Mouse (Mus musculus) olfactory bulb, adult 2 months (tissue): ENCODE data around the gene Ap1g2. TPM values are rescaled to one million over a fixed set of nuclear protein-coding genes. Genes with fewer than 3 reads are reported as not detected.

Experiments used
- H3K27ac ChIP-seq: fragments of 200-500 bp; 2 replicates; pipeline ENCODE4 v1.5.1; 2012; ENCODE audit warnings: low read depth, low read length; ENCODE audit not compliant: insufficient read depth
- H3K4me1 ChIP-seq: fragments of 200-500 bp; 2 replicates; pipeline ENCODE4 v1.6.1; 2012; ENCODE audit warnings: low read length; ENCODE audit not compliant: control insufficient read depth, insufficient read depth
- H3K4me3 ChIP-seq: fragments of 200-500 bp; 2 replicates; pipeline ENCODE4 v1.5.1; 2012; ENCODE audit warnings: mild to moderate bottlenecking, low read depth, low read length, moderate library complexity; ENCODE audit not compliant: insufficient read depth
- CTCF ChIP-seq: fragments of 200-500 bp; IDR thresholded peaks from 2 replicates; pipeline ENCODE4 v1.5.1; 2012; ENCODE audit warnings: low read depth, mild to moderate bottlenecking, low read length, moderate library complexity; ENCODE audit not compliant: insufficient read depth
- POLR2A ChIP-seq: fragments of 200-500 bp; IDR thresholded peaks from 2 replicates; pipeline ENCODE4 v1.6.1; 2012; ENCODE audit warnings: mild to moderate bottlenecking, low read depth, low read length, moderate library complexity; ENCODE audit not compliant: insufficient read depth
- WGBS: fragments of 180-500 bp; shearing (Covaris S2); methylation state at CpG from one replicate; pipeline ENCODE4 v1.1.7; 2018; 5-methylcytosine and 5-hydroxymethylcytosine counted together
- polyA plus RNA-seq: library from polyadenylated mRNA; stranded (reverse); fragments of >200 nt; gene quantifications from 2 replicates; pipeline ENCODE4 v1.2.4, GENCODE M21; 2012; ENCODE audit warnings: low replicate concordance; ENCODE audit not compliant: missing spikeins, insufficient read depth, insufficient read length

Gene Ap1g2
- polyA plus RNA-seq, 1 experiment = not detected

GRCm38 (mm10) chr14:55135676-55136075 is 29.3 kb upstream of the Ap1g2 start:
- TF ChIP-seq CTCF (no peak), POLR2A (no peak)
- Histone ChIP-seq H3K4me3 (no peak overlapping the region), H3K27ac (no peak overlapping the region), H3K4me1 (no peaks in the 10 kb centered on the region)
- 52% methylated on average over 8 of the region's 8 CpGs for WGBS

DNA sequence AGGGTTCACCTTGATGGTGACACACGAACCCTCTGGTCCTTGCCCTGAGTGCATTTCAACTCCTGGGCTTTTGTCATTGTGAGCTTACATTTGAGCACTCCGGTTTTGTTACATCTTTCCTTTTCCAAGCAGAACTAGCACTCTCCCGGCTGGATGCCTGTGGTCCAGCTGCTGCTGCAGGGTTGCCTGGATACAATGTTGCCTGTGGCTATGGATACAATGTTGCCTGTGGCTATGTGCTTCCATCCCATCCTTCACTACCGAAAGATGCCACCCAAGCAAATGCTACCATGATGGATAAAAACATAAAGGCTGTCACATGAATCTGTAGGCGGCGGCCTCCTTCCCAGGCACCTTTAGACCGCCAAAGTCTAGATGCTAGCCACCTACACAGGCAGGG is 20.1 kb upstream of the Ap1g2 start:
- WGBS = 68% methylated on average over 7 of the region's 7 CpGs
- Histone ChIP-seq H3K27ac (no peak overlapping the region), H3K4me1 (0 out of 2 replicates have a peak, but pooled peaks cover 3% of the 10 kb centered on the region), H3K4me3 (no peak overlapping the region)
- TF ChIP-seq CTCF (no peak), POLR2A (no peak)

- Histone ChIP-seq H3K4me1 (0 out of 2 replicates have a peak, but pooled peaks cover 3% of the 10 kb centered on the region), H3K27ac (no peak overlapping the region), H3K4me3 (no peak overlapping the region)
- 69% methylated on average over 5 of the region's 5 CpGs for WGBS
- no peak for TF ChIP-seq POLR2A
- TF ChIP-seq CTCF = no peak
Measured at GRCm38 (mm10) chr14:55125711-55126110, 19.3 kb upstream of the Ap1g2 start.

- Histone ChIP-seq H3K4me3 (no peak overlapping the region), H3K27ac (no peak overlapping the region), H3K4me1 (peaks cover 5% of the 10 kb centered on the region)
- 32% methylated on average over 8 of the region's 8 CpGs for WGBS
- no peak for TF ChIP-seq POLR2A
- TF ChIP-seq CTCF = no peak
Measured at GRCm38 (mm10) chr14:55122359-55122758, 16.0 kb upstream of the Ap1g2 start.

- H3K27ac ChIP-seq = no peak overlapping the region
- 5% methylated on average over 5 of the region's 5 CpGs for WGBS
- peaks cover 9% of the 10 kb centered on the region for H3K4me1 ChIP-seq
- no peak overlapping the region for H3K4me3 ChIP-seq
- TF ChIP-seq POLR2A (no peak), CTCF (no peak; the same call in 1 of the 2 replicates)
Measured at GRCm38 (mm10) chr14:55121947-55122346, 15.6 kb upstream of the Ap1g2 start.

- 70% methylated on average over 4 of the region's 4 CpGs for WGBS
- TF ChIP-seq POLR2A (no peak), CTCF (no peak)
Measured at GRCm38 (mm10) chr14:55119421-55120134, 13.2 kb upstream of the Ap1g2 start.

GRCm38 (mm10) chr14:55118852-55119251 is 12.5 kb upstream of the Ap1g2 start:
- WGBS = 53% methylated on average over 4 of the region's 4 CpGs
- H3K4me3 ChIP-seq = no peak overlapping the region
- H3K4me1 ChIP-seq = peaks cover 19% of the 10 kb centered on the region
- TF ChIP-seq CTCF = no peak
- no peak overlapping the region for H3K27ac ChIP-seq

More at GRCm38 (mm10) chr14:55119421-55120134, 13.2 kb upstream of the Ap1g2 start:
- H3K4me3 ChIP-seq = no peak overlapping the region
- H3K4me1 ChIP-seq = peaks cover 12% of the 10 kb centered on the region
- no peak overlapping the region for H3K27ac ChIP-seq

DNA sequence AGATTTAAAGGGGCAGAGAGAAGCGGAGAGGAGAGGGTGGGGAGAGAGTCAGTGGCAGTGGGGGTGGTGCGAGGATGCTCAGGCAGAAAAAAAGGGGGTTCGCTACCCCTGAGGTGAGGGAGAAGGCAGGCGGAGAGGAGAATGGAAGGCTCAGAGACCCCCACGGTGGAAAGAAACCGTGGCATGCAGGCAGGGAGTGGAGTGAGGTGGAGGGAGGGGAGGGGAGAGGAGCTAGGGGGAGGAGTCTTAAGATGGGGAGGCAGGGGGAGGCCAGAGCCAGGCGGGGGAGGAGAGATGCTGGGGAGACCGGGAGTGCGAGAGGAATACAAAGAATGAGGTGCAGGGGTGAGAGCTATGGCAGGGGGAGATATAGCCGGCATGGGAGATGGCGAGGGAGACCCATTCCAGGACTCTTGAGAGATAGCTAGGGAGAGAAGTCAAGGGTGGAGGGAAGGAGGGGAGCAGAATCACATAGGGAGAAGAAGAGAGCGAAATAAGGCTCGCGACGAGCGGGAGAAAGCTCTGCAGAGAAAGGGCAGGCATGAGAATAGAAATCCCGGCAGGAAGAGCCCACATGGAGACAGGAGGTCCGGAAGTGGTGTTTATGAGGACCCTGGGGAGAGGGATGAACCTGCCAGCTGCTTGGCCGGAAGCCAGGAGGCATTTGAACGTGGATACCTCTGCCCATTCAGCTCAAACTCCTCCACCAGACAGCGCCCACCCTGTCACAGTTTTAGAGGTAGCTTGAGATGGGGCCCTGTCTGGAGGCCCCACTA is 10.2 kb upstream of the Ap1g2 start, which contains the start of gene Jph4:
TSS of gene Jph4 (minus strand) at position 511 of the 776 bp plus-strand sequence.
- TF ChIP-seq POLR2A (peak; percentile 32; the same call in 1 of the 2 replicates), CTCF (no peak)
- WGBS = 10% methylated on average over 21 of the region's 21 CpGs
- Histone ChIP-seq H3K4me1 (peaks cover 31% of the 10 kb centered on the region), H3K4me3 (peak within 1 kb of the TSS; percentile 94), H3K27ac (peak within 1 kb of the TSS; percentile 96)

- 0% methylated on average over 8 of the region's 8 CpGs for WGBS
- H3K27ac ChIP-seq = peak overlapping the region; percentile 96
- TF ChIP-seq POLR2A (no peak), CTCF (no peak)
- peak overlapping the region; percentile 94 for H3K4me3 ChIP-seq
- peaks cover 31% of the 10 kb centered on the region for H3K4me1 ChIP-seq
Measured at GRCm38 (mm10) chr14:55115846-55116245, 9.5 kb upstream of the Ap1g2 start.
